Mouse (Mus musculus) bone marrow, adult 2 months (tissue): ENCODE results near the gene Noc2l. TPM values are rescaled to one million over a fixed set of nuclear protein-coding genes. Genes with fewer than 3 reads are reported as not detected.

Source experiments
- H3K27ac ChIP-seq: fragments of 200-500 bp; 2 replicates; pipeline ENCODE4 v1.5.1; 2012; ENCODE audit warnings: low read depth, mild to moderate bottlenecking, control low read depth, inconsistent platforms, low read length; ENCODE audit not compliant: control insufficient read depth, poor library complexity, insufficient read depth
- H3K4me1 ChIP-seq: fragments of 200-500 bp; 2 replicates; pipeline ENCODE4 v1.6.1; 2011; ENCODE audit warnings: low read length; ENCODE audit not compliant: control insufficient read depth, insufficient read depth
- H3K4me3 ChIP-seq: fragments of 200-500 bp; replicated peaks from 2 replicates; pipeline ENCODE3; 2011; ENCODE audit warnings: mild to moderate bottlenecking, low read depth, low read length, control low read depth; ENCODE audit not compliant: control insufficient read depth
- CTCF ChIP-seq: fragments of 200-500 bp; IDR thresholded peaks from 2 replicates; pipeline ENCODE4 v1.5.1; 2011; ENCODE audit warnings: low read length, control low read depth; ENCODE audit not compliant: control insufficient read depth, insufficient read depth
- POLR2A ChIP-seq: fragments of 200-500 bp; IDR thresholded peaks from 2 replicates; pipeline ENCODE4 v1.6.1; 2011; ENCODE audit warnings: low read depth, mild to moderate bottlenecking, control low read depth, low read length, borderline replicate concordance; ENCODE audit not compliant: control insufficient read depth
- WGBS: fragments of 180-500 bp; shearing (Covaris S2); methylation state at CpG from one replicate; pipeline ENCODE4 v1.1.7; 2018; 5-methylcytosine and 5-hydroxymethylcytosine counted together
- polyA plus RNA-seq: library from polyadenylated mRNA; stranded (reverse); fragments of >200 nt; gene quantifications from 2 replicates; pipeline ENCODE4 v1.2.4, GENCODE M21; 2011; ENCODE audit warnings: low replicate concordance; ENCODE audit not compliant: missing spikeins, insufficient read depth, insufficient read length

Noc2l gene
- polyA plus RNA-seq, 1 experiment, result 68.9 TPM

- TF ChIP-seq CTCF (no peak), POLR2A (no peak)
- Histone ChIP-seq H3K27ac (no peak overlapping the region), H3K4me3 (no peak overlapping the region), H3K4me1 (no peaks in the 10 kb centered on the region; the same call in 1 of the 2 replicates)
- 70% methylated on average over 18 of the region's 18 CpGs for WGBS
Observed at GRCm38 (mm10) chr4:156227752-156228392, 7.9 kb upstream of the Noc2l start.

DNA sequence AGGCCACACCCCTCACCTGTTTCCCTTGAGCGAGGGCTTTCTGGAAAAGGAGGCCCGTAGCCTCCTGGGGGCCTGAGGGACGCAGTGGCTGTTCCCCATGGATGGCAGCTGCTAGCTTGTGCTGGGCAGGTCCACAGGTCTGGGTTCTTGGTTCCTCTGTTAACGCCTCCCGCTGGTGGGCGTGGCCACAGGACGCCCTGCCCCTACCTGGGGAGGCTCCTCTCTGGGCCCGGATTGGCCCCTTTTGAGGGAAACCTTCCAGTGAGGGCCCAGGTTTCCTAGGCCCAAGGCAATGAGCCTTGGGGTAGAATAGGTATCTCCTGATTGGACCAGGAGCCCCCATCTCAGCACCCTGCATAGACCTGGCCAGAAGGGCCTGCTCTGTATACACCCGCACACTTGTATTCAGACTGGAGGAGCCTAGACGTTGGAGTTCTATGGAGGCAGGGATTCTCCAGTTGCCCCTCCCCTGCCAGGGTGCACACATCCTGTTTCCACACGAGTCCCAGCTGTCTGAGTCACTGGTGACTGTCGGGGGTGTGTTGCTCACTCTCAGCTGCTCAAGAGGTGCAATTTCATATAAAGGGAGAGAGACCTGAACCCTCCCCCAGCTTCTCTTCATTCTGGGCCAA, 7.3 kb upstream of the Noc2l start:
- WGBS, result 54% methylated on average over 12 of the region's 12 CpGs
- no peak overlapping the region for H3K4me3 ChIP-seq
- TF ChIP-seq CTCF (no peak), POLR2A (no peak)
- H3K27ac ChIP-seq, result no peak overlapping the region
- H3K4me1 ChIP-seq, result no peaks in the 10 kb centered on the region; the same call in 1 of the 2 replicates

DNA sequence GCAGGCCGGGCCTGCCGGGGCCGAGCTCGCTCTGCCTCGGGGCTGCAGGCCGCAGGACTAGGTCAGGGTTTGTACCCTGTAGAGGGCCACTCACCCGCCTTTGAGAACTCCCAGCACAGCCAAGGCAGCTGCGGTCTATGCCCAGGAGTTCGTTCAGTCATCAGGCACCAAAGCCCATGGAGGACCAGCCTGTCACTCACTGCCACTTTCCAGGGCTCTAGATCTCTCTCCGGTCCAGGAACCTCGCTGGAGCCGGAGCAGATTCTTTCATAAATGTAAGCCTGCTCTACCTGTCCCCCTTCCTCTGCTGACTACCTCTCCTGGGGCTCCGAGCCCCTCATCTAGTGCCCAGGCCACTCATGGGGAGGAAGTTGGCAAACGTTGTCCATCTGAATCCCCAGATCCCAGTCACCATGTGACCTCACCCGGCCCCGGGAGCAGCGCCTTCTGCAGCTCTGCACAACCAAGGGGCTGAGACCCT, 1.7 kb upstream of the Noc2l start:
- TF ChIP-seq CTCF (no peak), POLR2A (no peak)
- Histone ChIP-seq H3K27ac (peak overlapping the region; percentile 41; the same call in 1 of the 2 replicates), H3K4me3 (peak overlapping the region; percentile 75), H3K4me1 (peaks cover 2% of the 10 kb centered on the region)
- 10% methylated on average over 17 of the region's 17 CpGs for WGBS

DNA sequence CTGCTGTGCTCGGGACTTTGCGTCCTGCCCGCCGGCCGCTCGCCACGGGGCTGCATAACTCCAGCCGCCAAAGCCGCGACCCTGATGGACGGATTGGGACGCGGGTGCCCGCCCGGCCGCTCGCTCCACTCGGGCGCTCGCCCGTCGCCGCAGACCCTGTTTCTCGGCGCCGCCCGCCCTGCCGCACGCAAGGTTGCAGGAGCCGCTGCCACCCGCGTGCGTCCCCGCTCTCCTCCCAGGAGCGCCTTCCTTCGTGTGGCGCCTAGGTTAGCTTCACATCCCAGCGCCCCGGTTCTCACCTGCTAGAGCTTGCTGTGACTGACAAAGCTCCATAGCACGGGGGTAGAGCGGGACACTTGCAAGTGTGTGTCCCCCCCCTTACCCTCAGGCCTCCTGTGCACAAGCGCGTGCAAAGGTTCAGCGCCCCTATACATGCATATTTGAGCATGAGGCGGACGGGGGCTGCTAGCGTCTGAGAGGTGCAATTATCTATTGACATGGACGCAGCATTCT, 1.1 kb upstream of the Noc2l start, which contains the start of gene Plekhn1:
TSS of gene Plekhn1 (minus strand) at position 157 of the 513 bp plus-strand sequence.
- Histone ChIP-seq H3K4me1 (peaks cover 2% of the 10 kb centered on the region), H3K27ac (peak within 1 kb of the TSS; percentile 89), H3K4me3 (peak within 1 kb of the TSS; percentile 88)
- under 1% methylated on average over 40 of the region's 48 CpGs for WGBS
- TF ChIP-seq CTCF, result 0 out of 2 replicates have a peak, but pooled peaks have one; percentile 4
- TF ChIP-seq POLR2A, result peak; percentile 23; the same call in 1 of the 2 replicates

DNA sequence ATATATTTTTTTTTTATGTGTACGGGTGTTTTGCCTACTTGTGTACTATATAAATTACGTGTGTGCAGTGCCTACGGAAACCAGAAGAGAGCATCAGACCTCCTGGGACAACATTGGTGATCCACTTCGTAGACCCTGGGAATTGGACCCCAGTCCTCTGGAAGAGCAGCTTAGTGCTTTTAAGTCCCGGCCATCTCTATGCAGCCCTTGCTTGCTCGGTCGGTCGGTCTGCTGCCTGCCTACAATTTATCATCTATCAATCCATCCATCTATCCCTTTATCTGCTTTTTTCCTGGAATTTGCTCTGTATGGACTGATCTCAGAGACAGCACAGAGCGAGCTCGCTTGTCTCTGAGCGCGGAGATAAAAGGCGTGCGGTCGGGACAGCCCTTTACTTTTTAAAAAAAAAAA, 445 bp upstream of the Noc2l start:
- H3K4me3 ChIP-seq, result peak overlapping the region; percentile 88
- H3K4me1 ChIP-seq, result peaks cover 2% of the 10 kb centered on the region
- TF ChIP-seq POLR2A, result no peak
- TF ChIP-seq CTCF, result no peak
- WGBS, result under 1% methylated on average over 15 of the region's 15 CpGs
- peak overlapping the region; percentile 89 for H3K27ac ChIP-seq

DNA sequence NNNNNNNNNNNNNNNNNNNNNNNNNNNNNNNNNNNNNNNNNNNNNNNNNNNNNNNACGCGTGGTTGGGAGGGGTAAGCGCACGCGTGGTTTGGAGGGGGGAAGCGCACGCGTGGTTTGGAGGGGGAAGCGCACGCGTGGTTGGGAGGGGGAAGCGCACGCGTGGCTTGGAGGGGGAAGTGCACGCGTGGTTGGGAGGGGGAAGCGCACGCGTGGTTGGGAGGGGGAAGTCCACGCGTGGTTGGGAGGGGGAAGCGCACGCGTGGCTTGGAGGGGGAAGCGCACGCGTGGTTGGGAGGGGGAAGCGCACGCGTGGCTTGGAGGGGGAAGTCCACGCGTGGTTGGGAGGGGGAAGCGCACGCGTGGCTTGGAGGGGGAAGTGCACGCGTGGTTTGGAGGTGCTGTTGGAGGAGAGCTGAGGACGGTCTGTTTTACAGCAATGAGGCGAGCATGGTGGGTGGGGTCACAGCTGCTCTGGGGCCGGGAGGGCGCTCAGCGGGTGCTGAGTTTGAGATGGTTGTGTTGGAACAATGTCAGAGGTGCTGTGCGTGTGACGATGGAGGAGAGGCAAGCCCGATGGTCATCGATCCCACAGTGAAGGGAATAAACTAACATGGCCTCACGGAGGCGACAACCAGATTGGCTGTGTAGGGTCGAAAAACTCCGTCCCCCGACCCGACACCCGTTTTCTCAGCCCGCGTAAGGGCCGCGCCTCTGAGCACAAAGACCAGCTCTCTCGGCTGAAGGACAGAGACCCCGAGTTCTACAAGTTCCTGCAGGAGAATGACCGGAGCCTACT, 1.0 kb downstream of the Noc2l start:
- TF ChIP-seq POLR2A (peak; percentile 22; the same call in 1 of the 2 replicates), CTCF (no peak)
- peak overlapping the region; percentile 3 for H3K4me3 ChIP-seq
- 29% methylated on average over 57 of the region's 60 CpGs for WGBS
- H3K4me1 ChIP-seq, result peaks cover 2% of the 10 kb centered on the region
- peak overlapping the region; percentile 47; the same call in 1 of the 2 replicates for H3K27ac ChIP-seq

- Histone ChIP-seq H3K27ac (no peak overlapping the region), H3K4me3 (no peak overlapping the region), H3K4me1 (peaks cover 5% of the 10 kb centered on the region)
- WGBS, result 70% methylated on average over 11 of the region's 11 CpGs
- TF ChIP-seq CTCF (no peak), POLR2A (no peak)
Observed at GRCm38 (mm10) chr4:156249567-156249966, 13.8 kb downstream of the Noc2l start.
